Mouse (Mus musculus) midbrain, embryonic 16.5 days (tissue): Measurements from ENCODE around the gene Mrps15. TPM values are rescaled to one million over a fixed set of nuclear protein-coding genes. Genes with fewer than 3 reads are reported as not detected.
A peak's percentile ranks its signal among the peaks of the same experiment; 100 is the strongest.

Experiments used
- ATAC-seq: fragments of 200-750 bp; cut with Nextera tagmentation; 2 replicates; pipeline ENCODE4 v1.8.0; 2017; ENCODE audit warnings: moderate TSS enrichment
- H3K27ac ChIP-seq: fragments of 300-500 bp; sonication (generic); 2 replicates; pipeline ENCODE4 v1.5.1; 2014; ENCODE audit warnings: mild to moderate bottlenecking, low read length, mixed read lengths
- H3K27me3 ChIP-seq: fragments of 300-500 bp; sonication (generic); 2 replicates; pipeline ENCODE4 v1.6.1; 2014; ENCODE audit warnings: low read depth, low read length, mixed read lengths; ENCODE audit not compliant: control insufficient read depth, insufficient read depth
- H3K36me3 ChIP-seq: fragments of 300-500 bp; sonication (generic); 2 replicates; pipeline ENCODE4 v1.6.1; 2014; ENCODE audit warnings: mild to moderate bottlenecking, low read length, moderate library complexity, mixed read lengths; ENCODE audit not compliant: control insufficient read depth, insufficient read depth
- H3K4me1 ChIP-seq: fragments of 300-500 bp; sonication (generic); 2 replicates; pipeline ENCODE4 v1.6.1; 2014; ENCODE audit warnings: mild to moderate bottlenecking, low read length, mixed read lengths; ENCODE audit not compliant: control insufficient read depth, insufficient read depth
- H3K4me2 ChIP-seq: fragments of 300-500 bp; sonication (generic); 2 replicates; pipeline ENCODE4 v1.6.1; 2014; ENCODE audit warnings: mild to moderate bottlenecking, low read length, mixed read lengths
- H3K4me3 ChIP-seq: fragments of 300-500 bp; sonication (generic); 2 replicates; pipeline ENCODE4 v1.5.1; 2014; ENCODE audit warnings: low read depth, mild to moderate bottlenecking, low read length, moderate library complexity, mixed read lengths
- H3K9ac ChIP-seq: fragments of 300-500 bp; sonication (generic); 2 replicates; pipeline ENCODE4 v1.6.1; 2014; ENCODE audit warnings: low read depth, low read length, mixed read lengths
- H3K9me3 ChIP-seq: fragments of 300-500 bp; sonication (generic); replicated peaks from 2 replicates; pipeline ENCODE4 v1.6.1; 2014; ENCODE audit warnings: mild to moderate bottlenecking, low read length, mixed read lengths; ENCODE audit not compliant: control insufficient read depth, poor library complexity, severe bottlenecking
- WGBS: fragments of 180-500 bp; shearing (Covaris S2); extraction: QIAGEN DNeasy Blood & Tissue Kit; methylation state at CpG from one replicate; pipeline ENCODE4 v1.1.7; 2014; 5-methylcytosine and 5-hydroxymethylcytosine counted together
- polyA plus RNA-seq: library from polyadenylated mRNA; unstranded; fragments of >200 nt; fragmentation: Nextera tagmentation; extraction: Ambion mirVana; gene quantifications from 2 replicates; pipeline ENCODE4 v1.2.1, GENCODE M21; 2015

Gene Mrps15
- polyA plus RNA-seq, 1 experiment from 2014 or later = 131 TPM

GRCm38 (mm10) chr4:126103057-126103581 is 56.4 kb downstream of the Mrps15 start:
- H3K27ac ChIP-seq = peak overlapping the region; percentile 87
- H3K4me3 ChIP-seq = peak overlapping the region; percentile 91
- WGBS = 1% methylated on average over 15 of the region's 15 CpGs
- no peaks in the 10 kb centered on the region for H3K27me3 ChIP-seq
- peak; percentile 59 for ATAC-seq
- H3K9me3 ChIP-seq = no peaks in the 10 kb centered on the region
- peak overlapping the region; percentile 97 for H3K4me2 ChIP-seq
- H3K9ac ChIP-seq = peak overlapping the region; percentile 63; the same call in 1 of the 2 replicates
- H3K36me3 ChIP-seq = 0 out of 2 replicates have a peak, but pooled peaks cover 2% of the 10 kb centered on the region
- peaks cover 32% of the 10 kb centered on the region for H3K4me1 ChIP-seq

- no peaks in the 10 kb centered on the region for H3K9me3 ChIP-seq
- peak within 1 kb of the TSS; percentile 87 for H3K27ac ChIP-seq
- peaks cover 35% of the 10 kb centered on the region for H3K4me1 ChIP-seq
- under 1% methylated on average over 32 of the region's 34 CpGs for WGBS
- H3K4me2 ChIP-seq = peak within 1 kb of the TSS; percentile 97
- peak within 1 kb of the TSS; percentile 87 for H3K9ac ChIP-seq
- no peaks in the 10 kb centered on the region for H3K27me3 ChIP-seq
- peak; percentile 94 for ATAC-seq
- H3K36me3 ChIP-seq = 0 out of 2 replicates have a peak, but pooled peaks cover 2% of the 10 kb centered on the region
- H3K4me3 ChIP-seq = peak within 1 kb of the TSS; percentile 91
Observed at GRCm38 (mm10) chr4:126103590-126104068, 56.9 kb downstream of the Mrps15 start, which contains the start of gene Stk40. Stk40 (plus strand) TSS chr4:126103957.

GRCm38 (mm10) chr4:126104261-126105075 is 57.7 kb downstream of the Mrps15 start:
- Histone ChIP-seq H3K4me1 (peaks cover 37% of the 10 kb centered on the region), H3K4me2 (peak overlapping the region; percentile 97), H3K9me3 (no peaks in the 10 kb centered on the region), H3K27ac (peak overlapping the region; percentile 76), H3K9ac (peak overlapping the region; percentile 87), H3K36me3 (0 out of 2 replicates have a peak, but pooled peaks cover 2% of the 10 kb centered on the region), H3K4me3 (peak overlapping the region; percentile 91), H3K27me3 (no peaks in the 10 kb centered on the region)
- 2% methylated on average over 33 of the region's 34 CpGs for WGBS
- ATAC-seq = peak; percentile 29

Other genes starting within 250 kb of the Mrps15 start
- gene Csf3r, start 22.4 kb upstream of the Mrps15 start, polyA plus RNA-seq = 0.62 and 0.93 TPM in 2 replicates
- 40.0 and 48.5 TPM in 2 replicates for gene Oscp1, start 11.6 kb downstream of the Mrps15 start, polyA plus RNA-seq
- gene Lsm10, start 49.7 kb downstream of the Mrps15 start, polyA plus RNA-seq = 55.1 and 63.5 TPM in 2 replicates
- 27.1 and 31.1 TPM in 2 replicates for gene Stk40, start 57.0 kb downstream of the Mrps15 start, polyA plus RNA-seq
- 7.9 and 10.0 TPM in 2 replicates for gene Eva1b, start 100.8 kb downstream of the Mrps15 start, polyA plus RNA-seq
- gene Sh3d21, start 116.6 kb downstream of the Mrps15 start, polyA plus RNA-seq = 1.4 and 1.8 TPM in 2 replicates
- gene Thrap3, start 155.8 kb downstream of the Mrps15 start, polyA plus RNA-seq = 124 and 137 TPM in 2 replicates
- gene Map7d1, start 209.4 kb downstream of the Mrps15 start, polyA plus RNA-seq = 66.1 and 68.2 TPM in 2 replicates
- gene Trappc3, start 215.4 kb downstream of the Mrps15 start, polyA plus RNA-seq = 193 and 198 TPM in 2 replicates
- 2.2 and 2.5 TPM in 2 replicates for gene Col8a2, start 239.9 kb downstream of the Mrps15 start, polyA plus RNA-seq